Mouse (Mus musculus): ENCODE data around the gene Best2. TPM values are rescaled to one million over a fixed set of nuclear protein-coding genes. Genes with fewer than 3 reads are reported as not detected.

The Best2 gene
- total and polyA plus RNA-seq, 3 experiments = 0.04 to 0.13 TPM; not detected in 1

DNA sequence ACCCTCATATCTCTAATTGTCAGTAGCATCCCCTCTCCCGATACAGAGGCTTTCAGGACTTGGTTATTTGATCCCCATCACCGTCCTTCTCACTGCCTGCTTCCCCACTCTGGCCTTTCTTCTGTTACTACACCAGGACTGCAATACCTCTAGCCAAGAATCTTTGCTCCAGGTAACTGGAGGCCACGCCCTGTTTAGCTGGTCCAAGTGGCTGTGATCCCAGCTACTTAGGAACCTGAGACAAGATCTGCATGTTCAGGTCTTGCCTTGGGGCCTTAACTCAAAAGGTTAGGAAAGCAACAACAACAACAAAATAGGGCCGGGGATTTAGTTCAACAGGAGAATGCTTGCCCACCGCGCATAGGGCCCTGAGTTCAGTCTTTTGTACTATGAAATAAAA, 29.3 kb upstream of the Best2 start:
- Histone ChIP-seq H3K79me2 (ENCODE audit: control insufficient read depth, insufficient read depth, low read length, poor library complexity) (peaks cover 38% of the 10 kb centered on the region), H3K36me3 (ENCODE audit: control insufficient read depth in 1 of 2, insufficient read depth in 2 of 2, low read length in 2 of 2) (peaks cover 28 to 54% of the 10 kb centered on the region in 2 experiments)

GRCm38 (mm10) chr8:85037681-85038531, 23.6 kb upstream of the Best2 start:
- H3K9ac ChIP-seq (ENCODE audit: control insufficient read depth, low read depth, low read length, poor library complexity, severe bottlenecking) = peak overlapping the region; percentile 99
- peaks cover 58% of the 10 kb centered on the region for H3K79me2 ChIP-seq (ENCODE audit: control insufficient read depth, insufficient read depth, low read length, poor library complexity)
- H3K27me3 ChIP-seq (ENCODE audit: control insufficient read depth in 1 of 2, insufficient read depth in 2 of 2, low read length in 2 of 2) = no peaks in the 10 kb centered on the region
- H3K4me1 ChIP-seq (ENCODE audit: control insufficient read depth in 1 of 2, insufficient read depth in 2 of 2, low read length in 2 of 2) = peaks cover 3 to 15% of the 10 kb centered on the region in 2 experiments
- H3K27ac ChIP-seq (ENCODE audit: control insufficient read depth, low read depth, low read length) = peak overlapping the region; percentile 98
- H3K36me3 ChIP-seq (ENCODE audit: control insufficient read depth in 1 of 2, insufficient read depth in 2 of 2, low read length in 2 of 2) = peaks cover 17 to 36% of the 10 kb centered on the region in 2 experiments
- H3K4me3 ChIP-seq (ENCODE audit: control insufficient read depth in 1 of 2, insufficient read depth in 1 of 2, low read depth in 2 of 2, low read length in 2 of 2) = peak overlapping the region; percentile 86 to 88
- peak; percentile 79 for DNase-seq (ENCODE audit: low read depth, low spot score)
- H3K9me3 ChIP-seq (replicated peaks; ENCODE audit: insufficient read depth, low read length) = no peaks in the 10 kb centered on the region
- peak; percentile 58 for TF ChIP-seq MAX (IDR thresholded peaks at IDR 0.05; ENCODE audit: low read length)
- no peak for TF ChIP-seq CTCF (IDR thresholded peaks at IDR 0.05 in 2 of 3, conservative IDR thresholded peaks at IDR 0.05 in 1 of 3; ENCODE audit: control insufficient read depth in 1 of 3, insufficient read depth in 1 of 3, low read depth in 2 of 3, low read length in 3 of 3, poor library complexity in 1 of 3, severe bottlenecking in 1 of 3)
- no peak for TF ChIP-seq MAFK (IDR thresholded peaks at IDR 0.05; ENCODE audit: borderline replicate concordance, low read depth, low read length)
- no peak for TF ChIP-seq TCF12 (IDR thresholded peaks at IDR 0.05; ENCODE audit: low read depth, low read length)
- TF ChIP-seq EP300 (IDR thresholded peaks at IDR 0.05; ENCODE audit: low read depth in 1 of 2, low read length in 2 of 2) = no peak
- TF ChIP-seq GATA1 (IDR thresholded peaks at IDR 0.05; ENCODE audit: low read depth, low read length) = no peak
- TF ChIP-seq ZMIZ1 (IDR thresholded peaks at IDR 0.05; ENCODE audit: low read depth, low read length) = 0 out of 2 replicates have a peak, but pooled peaks have one; percentile 28
- no peak for TF ChIP-seq KAT2A (conservative IDR thresholded peaks at IDR 0.05; ENCODE audit: low read depth, low read length)
- TF ChIP-seq ZC3H11A (IDR thresholded peaks at IDR 0.05; ENCODE audit: low read depth, low read length) = no peak
- TF ChIP-seq MYC (IDR thresholded peaks at IDR 0.05; ENCODE audit: low read depth, low read length) = peak; percentile 59; the same call in 1 of the 2 replicates
- TF ChIP-seq RAD21 (IDR thresholded peaks at IDR 0.05; ENCODE audit: low read depth, low read length) = no peak
- TF ChIP-seq MYB (IDR thresholded peaks at IDR 0.05; ENCODE audit: low read depth, low read length) = no peak
- no peak for TF ChIP-seq JUND (IDR thresholded peaks at IDR 0.05; ENCODE audit: low read depth, low read length)
- TF ChIP-seq GABPA (IDR thresholded peaks at IDR 0.05; ENCODE audit: low read depth, low read length) = no peak
- no peak for TF ChIP-seq TAL1 (IDR thresholded peaks at IDR 0.05; ENCODE audit: low read length)
- TF ChIP-seq ETS1 (IDR thresholded peaks at IDR 0.05; ENCODE audit: low read depth, low read length) = no peak
- TF ChIP-seq BHLHE40 (IDR thresholded peaks at IDR 0.05; ENCODE audit: borderline replicate concordance, low read depth, low read length) = no peak
- TF ChIP-seq SIN3A (IDR thresholded peaks at IDR 0.05; ENCODE audit: low read length) = peak; percentile 43
- no peak for TF ChIP-seq RCOR1 (IDR thresholded peaks at IDR 0.05; ENCODE audit: low read depth, low read length)
- no peak for TF ChIP-seq CHD2 (IDR thresholded peaks at IDR 0.05; ENCODE audit: low read length)
- no peak for TF ChIP-seq ELF1 (IDR thresholded peaks at IDR 0.05; ENCODE audit: low read depth, low read length)
- TF ChIP-seq MEF2A (IDR thresholded peaks at IDR 0.05; ENCODE audit: extremely low read depth, insufficient replicate concordance, low read depth, low read length, poor library complexity, severe bottlenecking) = no peak
- peak; percentile 67 for TF ChIP-seq MXI1 (IDR thresholded peaks at IDR 0.05; ENCODE audit: low read depth, low read length)

More for the DNA sequence above, 29.3 kb upstream of the Best2 start:
- Histone ChIP-seq H3K4me1 (ENCODE audit: control insufficient read depth in 1 of 2, insufficient read depth in 2 of 2, low read length in 2 of 2) (peaks cover 3 to 11% of the 10 kb centered on the region in 2 experiments), H3K27me3 (ENCODE audit: control insufficient read depth in 1 of 2, insufficient read depth in 2 of 2, low read length in 2 of 2) (no peaks in the 10 kb centered on the region), H3K4me3 (ENCODE audit: control insufficient read depth in 1 of 2, insufficient read depth in 1 of 2, low read depth in 2 of 2, low read length in 2 of 2) (no peak overlapping the region), H3K9me3 (replicated peaks; ENCODE audit: insufficient read depth, low read length) (no peaks in the 10 kb centered on the region), H3K9ac (ENCODE audit: control insufficient read depth, low read depth, low read length, poor library complexity, severe bottlenecking) (no peak overlapping the region), H3K27ac (ENCODE audit: control insufficient read depth, low read depth, low read length) (no peak overlapping the region)
- DNase-seq (ENCODE audit: low read depth, low spot score) = no peak
- TF ChIP-seq USF1 (IDR thresholded peaks at IDR 0.05; ENCODE audit: low read depth, low read length) (no peak), EP300 (IDR thresholded peaks at IDR 0.05; ENCODE audit: low read depth in 1 of 2, low read length in 2 of 2) (no peak), NRF1 (IDR thresholded peaks at IDR 0.05; ENCODE audit: insufficient read depth, low read depth, low read length, poor library complexity, severe bottlenecking) (no peak), UBTF (IDR thresholded peaks at IDR 0.05; ENCODE audit: borderline replicate concordance, insufficient read depth, low read depth, low read length) (no peak), ZKSCAN1 (IDR thresholded peaks at IDR 0.05; ENCODE audit: low read depth, low read length) (no peak), ZMIZ1 (IDR thresholded peaks at IDR 0.05; ENCODE audit: low read depth, low read length) (no peak), MAZ (IDR thresholded peaks at IDR 0.05; ENCODE audit: low read depth, low read length) (no peak), MAFK (IDR thresholded peaks at IDR 0.05; ENCODE audit: borderline replicate concordance, low read depth, low read length) (no peak), GATA1 (IDR thresholded peaks at IDR 0.05; ENCODE audit: low read depth, low read length) (no peak), CHD1 (IDR thresholded peaks at IDR 0.05; ENCODE audit: low read depth, low read length) (no peak), MEF2A (IDR thresholded peaks at IDR 0.05; ENCODE audit: extremely low read depth, insufficient replicate concordance, low read depth, low read length, poor library complexity, severe bottlenecking) (no peak), MYC (IDR thresholded peaks at IDR 0.05; ENCODE audit: low read depth, low read length) (no peak), RCOR1 (IDR thresholded peaks at IDR 0.05; ENCODE audit: low read depth, low read length) (no peak), HCFC1 (IDR thresholded peaks at IDR 0.05; ENCODE audit: low read depth, low read length) (no peak), RAD21 (IDR thresholded peaks at IDR 0.05; ENCODE audit: low read depth, low read length) (no peak), MAX (IDR thresholded peaks at IDR 0.05; ENCODE audit: low read length) (no peak), TBP (IDR thresholded peaks at IDR 0.05; ENCODE audit: low read depth, low read length) (no peak), ETS1 (IDR thresholded peaks at IDR 0.05; ENCODE audit: low read depth, low read length) (no peak), GABPA (IDR thresholded peaks at IDR 0.05; ENCODE audit: low read depth, low read length) (no peak), E2F4 (IDR thresholded peaks at IDR 0.05; ENCODE audit: borderline replicate concordance, low read depth, low read length) (no peak)

All from MEL (cell line).